Mouse (Mus musculus): ENCODE results near the gene Grwd1.

- TF ChIP-seq CTCF (IDR thresholded peaks at IDR 0.05; ENCODE audit: borderline replicate concordance, insufficient read depth, low read depth, low read length), result no peak
- TF ChIP-seq POLR2A (IDR thresholded peaks at IDR 0.05; ENCODE audit: borderline replicate concordance, insufficient read depth, low read length), result no peak
Measured at GRCm38 (mm10) chr7:45826631-45827030, 4.1 kb downstream of the Grwd1 start.

Data from cerebellum, adult 2 months (tissue).